Mouse (Mus musculus): ENCODE measurements around the gene Crygd. TPM values are rescaled to one million over a fixed set of nuclear protein-coding genes. Genes with fewer than 3 reads are reported as not detected.
"Not testable (repeated sequence)": the region's sequence is repeated elsewhere in the genome, so short reads cannot be mapped to it uniquely, and the experiment has no call there.

Crygd gene
- not detected for total RNA-seq (2021)

- intact Hi-C loops (cut with DNase I) = no loop called here
- DNase-seq = no peak
These were observed at the start of gene Crygd for GRCm38 (mm10) chr1:65063352-65063751. Gene Crygd (minus strand): TSS chr1:65063452.

GRCm38 (mm10) chr1:65112807-65113196 is 49.5 kb upstream of the Crygd start:
- peak; percentile 10 to 31 for DNase-seq
- intact Hi-C loops (cut with DNase I) = loop anchor here (1.0 kb wide), 1 partner anchor 67 kb away; no protein-coding TSS in a partner anchor

- DNase-seq = peak; percentile 77 to 88
- intact Hi-C loops (cut with DNase I) = loop anchor here (1.0 kb wide), 1 partner anchor 68 kb away; no protein-coding TSS in a partner anchor
These were observed 49.0 kb upstream of the Crygd start for GRCm38 (mm10) chr1:65112031-65112806.

GRCm38 (mm10) chr1:65109756-65110435 is 46.6 kb upstream of the Crygd start:
- intact Hi-C loops (cut with DNase I) = no loop called here
- DNase-seq = no peak

- DNase-seq = no peak
- intact Hi-C loops (cut with DNase I) = no loop called here
These were observed 45.9 kb upstream of the Crygd start for GRCm38 (mm10) chr1:65109196-65109595.

GRCm38 (mm10) chr1:65107654-65108279 is 44.5 kb upstream of the Crygd start:
- intact Hi-C loops (cut with DNase I) = no loop called here
- DNase-seq = no peak

GRCm38 (mm10) chr1:65103273-65103672 is 40.0 kb upstream of the Crygd start, which contains the start of gene Cryga:
Gene Cryga (minus strand): TSS chr1:65103373.
- no peak for DNase-seq

GRCm38 (mm10) chr1:65096953-65097352 is 33.7 kb upstream of the Crygd start:
- intact Hi-C loops (cut with DNase I) = no loop called here

More at GRCm38 (mm10) chr1:65103273-65103672, 40.0 kb upstream of the Crygd start, which contains the start of gene Cryga:
- intact Hi-C loops (cut with DNase I) = no loop called here

GRCm38 (mm10) chr1:65091566-65091965 is 28.3 kb upstream of the Crygd start:
- intact Hi-C loops (cut with DNase I) = no loop called here
- no peak for DNase-seq

More at GRCm38 (mm10) chr1:65096953-65097352, 33.7 kb upstream of the Crygd start:
- DNase-seq = no peak

- DNase-seq = no peak
- intact Hi-C loops (cut with DNase I) = no loop called here
These were observed 27.1 kb upstream of the Crygd start for GRCm38 (mm10) chr1:65090370-65090769.

- intact Hi-C loops (cut with DNase I) = no loop called here
These were observed 25.5 kb upstream of the Crygd start for GRCm38 (mm10) chr1:65088567-65089356.

GRCm38 (mm10) chr1:65082188-65082587 is 18.9 kb upstream of the Crygd start, which contains the start of gene Crygb:
Gene Crygb (minus strand): TSS chr1:65082288.
- intact Hi-C loops (cut with DNase I) = no loop called here
- no peak for DNase-seq

More at GRCm38 (mm10) chr1:65088567-65089356, 25.5 kb upstream of the Crygd start:
- DNase-seq = no peak

- intact Hi-C loops (cut with DNase I) = loop anchor here (2.0 kb wide), 1 partner anchor 29 kb away; no protein-coding TSS in a partner anchor
- DNase-seq = peak; percentile 4 to 11
These were observed 12.4 kb upstream of the Crygd start for GRCm38 (mm10) chr1:65075607-65076006.

- DNase-seq = no peak
- intact Hi-C loops (cut with DNase I) = no loop called here
These were observed 10.3 kb upstream of the Crygd start, which contains the start of gene Crygc for GRCm38 (mm10) chr1:65073589-65073988. Gene Crygc (minus strand): TSS chr1:65073689.

- intact Hi-C loops (cut with DNase I) = no loop called here
These were observed 4.6 kb upstream of the Crygd start for GRCm38 (mm10) chr1:65067842-65068241.

GRCm38 (mm10) chr1:65064201-65064600 is 949 bp upstream of the Crygd start:
- intact Hi-C loops (cut with DNase I) = no loop called here
- DNase-seq = no peak

More at GRCm38 (mm10) chr1:65067842-65068241, 4.6 kb upstream of the Crygd start:
- no peak for DNase-seq

- intact Hi-C loops (cut with DNase I) = no loop called here
- DNase-seq = no peak
These were observed 11.1 kb downstream of the Crygd start for GRCm38 (mm10) chr1:65052140-65052539.

- no peak for DNase-seq
- intact Hi-C loops (cut with DNase I) = no loop called here
These were observed 11.6 kb downstream of the Crygd start for GRCm38 (mm10) chr1:65051696-65052095.

GRCm38 (mm10) chr1:65050952-65051351 is 12.3 kb downstream of the Crygd start, which contains the start of gene Cryge:
Gene Cryge (minus strand): TSS chr1:65051149.
- DNase-seq = not testable (repeated sequence)

GRCm38 (mm10) chr1:65048781-65049180 is 14.5 kb downstream of the Crygd start:
- DNase-seq = peak; percentile 10 to 30
- intact Hi-C loops (cut with DNase I) = no loop called here

More at GRCm38 (mm10) chr1:65050952-65051351, 12.3 kb downstream of the Crygd start, which contains the start of gene Cryge:
- intact Hi-C loops (cut with DNase I) = not testable (repeated sequence)

Data from heart, postnatal 10 days (tissue).